Mouse (Mus musculus) olfactory bulb, adult 2 months (tissue): ENCODE measurements around the gene Fnbp1l.

Source experiments
- CTCF ChIP-seq: fragments of 200-500 bp; IDR thresholded peaks from 2 replicates; pipeline ENCODE4 v1.5.1; 2012; ENCODE audit warnings: low read depth, mild to moderate bottlenecking, low read length, moderate library complexity; ENCODE audit not compliant: insufficient read depth
- POLR2A ChIP-seq: fragments of 200-500 bp; IDR thresholded peaks from 2 replicates; pipeline ENCODE4 v1.6.1; 2012; ENCODE audit warnings: mild to moderate bottlenecking, low read depth, low read length, moderate library complexity; ENCODE audit not compliant: insufficient read depth

GRCm38 (mm10) chr3:122635246-122635645, 15.7 kb upstream of the Fnbp1l start:
- no peak for TF ChIP-seq CTCF
- no peak for TF ChIP-seq POLR2A
